In genomic region chr9:44486741-44487421, GRCm38 (mm10) we compare ENCODE assay signal across 8 mouse cellular contexts. TPM values are rescaled to one million over a fixed set of nuclear protein-coding genes. Genes with fewer than 3 reads are reported as not detected.
A peak's percentile ranks its signal among the peaks of the same experiment; 100 is the strongest.
DNase-seq lines count a peak whose midpoint lies in the region; ATAC-seq and TF ChIP-seq lines count a peak whose summit lies in the region.

No protein-coding gene starts in this region.

- DNase-seq in layer of hippocampus, adult 11-12 months (ENCODE audit: low spot score), result peak; percentile 15
- DNase-seq in layer of hippocampus, adult 9-10 months (ENCODE audit: low spot score), result no peak
- peak; percentile 55 for DNase-seq in cerebellum, adult 9-10 months
- peak; percentile 91 for DNase-seq in lung, postnatal 0 days (ENCODE audit: low spot score)
- no peak for DNase-seq in thymus, postnatal 14 days
- no peak for DNase-seq in right cerebral cortex, postnatal 25 days

- peak overlapping the region; percentile 52 for H3K9ac ChIP-seq in heart, embryonic 11.5 days (ENCODE audit: low read depth, low read length)
- H3K9ac ChIP-seq in kidney, embryonic 15.5 days, result peak overlapping the region; percentile 95
- H3K9ac ChIP-seq in lung, postnatal 0 days (replicated peaks; ENCODE audit: low read depth), result peak overlapping the region; percentile 29; the same call in 1 of the 2 replicates

- H3K27ac ChIP-seq in heart, embryonic 11.5 days (ENCODE audit: low read depth, low read length), result peak overlapping the region; percentile 87
- peak overlapping the region; percentile 91 for H3K27ac ChIP-seq in kidney, embryonic 15.5 days
- H3K27ac ChIP-seq in lung, postnatal 0 days (ENCODE audit: low read length), result peak overlapping the region; percentile 96

- H3K4me2 ChIP-seq in heart, embryonic 11.5 days, result peak overlapping the region; percentile 84
- peak overlapping the region; percentile 87 for H3K4me2 ChIP-seq in kidney, embryonic 15.5 days
- H3K4me2 ChIP-seq in lung, postnatal 0 days (replicated peaks; ENCODE audit: low read depth, low read length), result peak overlapping the region; percentile 77

- ATAC-seq in heart, embryonic 11.5 days (replicated peaks; ENCODE audit: insufficient number of reproducible peaks, low FRiP score, low TSS enrichment), result no peak
- ATAC-seq in kidney, embryonic 15.5 days (replicated peaks; ENCODE audit: low FRiP score), result no peak
- peak; percentile 22 for ATAC-seq in lung, postnatal 0 days

- no peak for TF ChIP-seq EP300 in lung, postnatal 0 days (IDR thresholded peaks at IDR 0.05)

- H3K36me3 ChIP-seq in heart, embryonic 11.5 days (ENCODE audit: control insufficient read depth, insufficient read depth, low read length), result no peaks in the 10 kb centered on the region
- no peaks in the 10 kb centered on the region for H3K36me3 ChIP-seq in kidney, embryonic 15.5 days
- no peaks in the 10 kb centered on the region for H3K36me3 ChIP-seq in lung, postnatal 0 days (ENCODE audit: insufficient read depth, low read length)

- TF ChIP-seq CTCF in lung, postnatal 0 days (IDR thresholded peaks at IDR 0.05), result no peak

- no peaks in the 10 kb centered on the region for H3K27me3 ChIP-seq in heart, embryonic 11.5 days (ENCODE audit: control insufficient read depth, insufficient read depth, low read length)
- H3K27me3 ChIP-seq in kidney, embryonic 15.5 days, result no peaks in the 10 kb centered on the region
- no peaks in the 10 kb centered on the region for H3K27me3 ChIP-seq in lung, postnatal 0 days (replicated peaks; ENCODE audit: insufficient read depth, low read length)

- H3K4me3 ChIP-seq in heart, embryonic 11.5 days (ENCODE audit: low read depth, low read length), result peak overlapping the region; percentile 20
- peak overlapping the region; percentile 98 for H3K4me3 ChIP-seq in kidney, embryonic 15.5 days (replicated peaks)
- H3K4me3 ChIP-seq in lung, postnatal 0 days (ENCODE audit: low read depth, low read length), result peak overlapping the region; percentile 88

- no peaks in the 10 kb centered on the region for H3K9me3 ChIP-seq in heart, embryonic 11.5 days (replicated peaks; ENCODE audit: control insufficient read depth, low read length)
- no peaks in the 10 kb centered on the region for H3K9me3 ChIP-seq in kidney, embryonic 15.5 days (replicated peaks)
- H3K9me3 ChIP-seq in lung, postnatal 0 days (ENCODE audit: low read length), result no peaks in the 10 kb centered on the region

- 17% methylated on average over 15 of the region's 15 CpGs for WGBS in heart, embryonic 11.5 days (ENCODE audit: insufficient replicate concordance)
- WGBS in kidney, embryonic 15.5 days, result 10% methylated on average over 15 of the region's 15 CpGs
- 7% methylated on average over 15 of the region's 15 CpGs for WGBS in lung, postnatal 0 days

- peaks cover 77% of the 10 kb centered on the region for H3K4me1 ChIP-seq in heart, embryonic 11.5 days (ENCODE audit: control insufficient read depth, insufficient read depth, low read length)
- H3K4me1 ChIP-seq in kidney, embryonic 15.5 days, result peaks cover 88% of the 10 kb centered on the region
- H3K4me1 ChIP-seq in lung, postnatal 0 days (ENCODE audit: insufficient read depth, low read depth, low read length), result peaks cover 52% of the 10 kb centered on the region

RNA-seq across cellular contexts. Expression of gene Bcl9l, which starts 4.3 kb away (rescaled TPM):
- 8.7 and 9.3 TPM in 2 replicates for polyA plus RNA-seq in heart, embryonic 11.5 days (2014; fragmentation: Nextera tagmentation; extraction: Ambion mirVana)
- 11.3 and 11.7 TPM in 2 replicates for polyA plus RNA-seq in kidney, embryonic 15.5 days (2015; fragmentation: Nextera tagmentation; extraction: Ambion mirVana)
- 10.7 and 12.3 TPM in 2 replicates for polyA plus RNA-seq in lung, postnatal 0 days (2015; fragmentation: Nextera tagmentation; extraction: Ambion mirVana)

RNA-seq across cellular contexts. Expression of gene Upk2, which starts 32.1 kb away (rescaled TPM):
- polyA plus RNA-seq in heart, embryonic 11.5 days (2014; fragmentation: Nextera tagmentation; extraction: Ambion mirVana), result 0.14 TPM in 1 of 2 replicates, not detected in the other
- polyA plus RNA-seq in kidney, embryonic 15.5 days (2015; fragmentation: Nextera tagmentation; extraction: Ambion mirVana), result 0.60 and 2.5 TPM in 2 replicates
- 2.2 and 2.3 TPM in 2 replicates for polyA plus RNA-seq in lung, postnatal 0 days (2015; fragmentation: Nextera tagmentation; extraction: Ambion mirVana)

RNA-seq across cellular contexts. Expression of gene Foxr1, which starts 45.9 kb away (rescaled TPM):
- polyA plus RNA-seq in heart, embryonic 11.5 days (2014; fragmentation: Nextera tagmentation; extraction: Ambion mirVana), result not detected in 2 replicates
- not detected in 2 replicates for polyA plus RNA-seq in kidney, embryonic 15.5 days (2015; fragmentation: Nextera tagmentation; extraction: Ambion mirVana)
- not detected in 2 replicates for polyA plus RNA-seq in lung, postnatal 0 days (2015; fragmentation: Nextera tagmentation; extraction: Ambion mirVana)

Comparison
In these comparisons a context has a peak if more than half of its experiments do, and no peak if none do; other contexts are left out.
1. DNase-seq: peak in layer of hippocampus, adult 11-12 months (single experiment), cerebellum, adult 9-10 months (single experiment) and lung, postnatal 0 days (single experiment); none in layer of hippocampus, adult 9-10 months (single experiment), thymus, postnatal 14 days (single experiment) and right cerebral cortex, postnatal 25 days (single experiment).
2. H3K4me3 ChIP-seq: peak in every context shown above with its lines; median percentile 98 in kidney, embryonic 15.5 days; 88 in lung, postnatal 0 days; 20 in heart, embryonic 11.5 days.
3. H3K9ac ChIP-seq: peak in every context shown above with its lines; median percentile 95 in kidney, embryonic 15.5 days; 52 in heart, embryonic 11.5 days; 29 in lung, postnatal 0 days.
4. Peak in every context shown above with its lines, with median percentiles within 50 percentile points of each other: H3K27ac ChIP-seq and H3K4me2 ChIP-seq.